Mouse (Mus musculus): ENCODE measurements around the gene Cdk11b. TPM values are rescaled to one million over a fixed set of nuclear protein-coding genes. Genes with fewer than 3 reads are reported as not detected.
"Not testable (repeated sequence)": the region's sequence is repeated elsewhere in the genome, so short reads cannot be mapped to it uniquely, and the experiment has no call there.

Gene Cdk11b
- total RNA-seq, 2 experiments from 2014 or later = 53.5 to 59.7 TPM

GRCm38 (mm10) chr4:155660641-155661040, 36.0 kb downstream of the Cdk11b start:
- DNase-seq (ENCODE audit: low spot score in 2 of 2) = no peak

- no peak for DNase-seq (ENCODE audit: low spot score in 2 of 2)
Measured at GRCm38 (mm10) chr4:155666903-155667302, 42.2 kb downstream of the Cdk11b start.

GRCm38 (mm10) chr4:155668689-155669597, 44.3 kb downstream of the Cdk11b start, which contains the start of gene Mib2:
Gene Mib2, minus strand, starts transcription at chr4:155669198.
- peak; percentile 97 to 98 for DNase-seq (ENCODE audit: low spot score in 2 of 2)

- DNase-seq (ENCODE audit: low spot score in 2 of 2) = no peak
Measured at GRCm38 (mm10) chr4:155669598-155670075, 45.0 kb downstream of the Cdk11b start.

- not testable (repeated sequence) for DNase-seq (ENCODE audit: low spot score in 2 of 2)
Measured at GRCm38 (mm10) chr4:155670236-155670635, 45.6 kb downstream of the Cdk11b start.

- no peak for DNase-seq (ENCODE audit: low spot score in 2 of 2)
Measured at GRCm38 (mm10) chr4:155672082-155672481, 47.4 kb downstream of the Cdk11b start.

- DNase-seq (ENCODE audit: low spot score in 2 of 2) = peak in 1 of 2 experiments; percentile 43
Measured at GRCm38 (mm10) chr4:155675991-155676390, 51.3 kb downstream of the Cdk11b start.

GRCm38 (mm10) chr4:155683670-155684277, 59.1 kb downstream of the Cdk11b start:
- not testable (repeated sequence) for DNase-seq (ENCODE audit: low spot score in 2 of 2)

GRCm38 (mm10) chr4:155687764-155688163, 63.1 kb downstream of the Cdk11b start:
- not testable (repeated sequence) for DNase-seq (ENCODE audit: low spot score in 2 of 2)

- DNase-seq (ENCODE audit: low spot score in 2 of 2) = peak; percentile 79 to 83
Measured at GRCm38 (mm10) chr4:155690571-155691375, 66.1 kb downstream of the Cdk11b start.

- DNase-seq (ENCODE audit: low spot score in 2 of 2) = no peak
Measured at GRCm38 (mm10) chr4:155692421-155692820, 67.8 kb downstream of the Cdk11b start.

- peak; percentile 73 to 82 for DNase-seq (ENCODE audit: low spot score in 2 of 2)
Measured at GRCm38 (mm10) chr4:155694111-155694481, 69.4 kb downstream of the Cdk11b start, which contains the start of gene Fndc10. Gene Fndc10, plus strand, starts transcription at chr4:155694342.

GRCm38 (mm10) chr4:155694482-155695401, 70.1 kb downstream of the Cdk11b start:
- peak; percentile 77 to 83 for DNase-seq (ENCODE audit: low spot score in 2 of 2)

- DNase-seq (ENCODE audit: low spot score in 2 of 2) = no peak
Measured at GRCm38 (mm10) chr4:155695531-155696062, 70.9 kb downstream of the Cdk11b start.

- DNase-seq (ENCODE audit: low spot score in 2 of 2) = no peak
Measured at GRCm38 (mm10) chr4:155696261-155697255, 71.9 kb downstream of the Cdk11b start.

All from layer of hippocampus, postnatal 10 days (tissue).